Mouse (Mus musculus): ENCODE data around the gene Ccdc12.

GRCm38 (mm10) chr9:110709640-110710258, 53.4 kb downstream of the Ccdc12 start:
- TF ChIP-seq CTCF (IDR thresholded peaks at IDR 0.05) (peak; percentile 98), EP300 (IDR thresholded peaks at IDR 0.05) (no peak)

Data from lung, postnatal 0 days (tissue).